Mouse (Mus musculus) frontal cortex, adult (tissue): ENCODE measurements around the gene Spock1.
A peak's percentile ranks its signal among the peaks of the same experiment; 100 is the strongest.

ENCODE experiments used
- ATAC-seq: cut with Nextera tagmentation; 2 replicates; pipeline ENCODE4 v1.9.2; 2017; ENCODE audit warnings: mild to moderate bottlenecking, moderate library complexity, mixed read lengths; ENCODE audit not compliant: low TSS enrichment

Spock1 gene

GRCm38 (mm10) chr13:57865029-57865428 is 43.1 kb downstream of the Spock1 start:
- peak; percentile 30; the same call in 1 of the 2 replicates for ATAC-seq

- no peak for ATAC-seq
Observed at GRCm38 (mm10) chr13:57858491-57858890, 49.6 kb downstream of the Spock1 start.

GRCm38 (mm10) chr13:57857016-57857415 is 51.1 kb downstream of the Spock1 start:
- no peak for ATAC-seq

GRCm38 (mm10) chr13:57856311-57856853 is 51.8 kb downstream of the Spock1 start:
- no peak for ATAC-seq

GRCm38 (mm10) chr13:57855766-57856165 is 52.4 kb downstream of the Spock1 start:
- ATAC-seq: no peak

- 0 out of 2 replicates have a peak, but pooled peaks have one; percentile 38 for ATAC-seq
Observed at GRCm38 (mm10) chr13:57854416-57854815, 53.7 kb downstream of the Spock1 start.

- 0 out of 2 replicates have a peak, but pooled peaks have one; percentile 8 for ATAC-seq
Observed at GRCm38 (mm10) chr13:57853621-57854020, 54.5 kb downstream of the Spock1 start.

GRCm38 (mm10) chr13:57853156-57853555 is 55.0 kb downstream of the Spock1 start:
- no peak for ATAC-seq

GRCm38 (mm10) chr13:57848931-57849330 is 59.2 kb downstream of the Spock1 start:
- ATAC-seq: no peak

- no peak for ATAC-seq
Observed at GRCm38 (mm10) chr13:57847101-57847500, 61.0 kb downstream of the Spock1 start.

- peak; percentile 85 for ATAC-seq
Observed at GRCm38 (mm10) chr13:57846468-57846867, 61.7 kb downstream of the Spock1 start.

- ATAC-seq: no peak
Observed at GRCm38 (mm10) chr13:57841141-57841848, 66.8 kb downstream of the Spock1 start.

- ATAC-seq: peak; percentile 94
Observed at GRCm38 (mm10) chr13:57837691-57838437, 70.3 kb downstream of the Spock1 start.

- peak; percentile 41 for ATAC-seq
Observed at GRCm38 (mm10) chr13:57831374-57832163, 76.6 kb downstream of the Spock1 start.

- peak; percentile 7; the same call in 1 of the 2 replicates for ATAC-seq
Observed at GRCm38 (mm10) chr13:57830896-57831295, 77.2 kb downstream of the Spock1 start.

- no peak for ATAC-seq
Observed at GRCm38 (mm10) chr13:57830091-57830490, 78.0 kb downstream of the Spock1 start.

- ATAC-seq: no peak
Observed at GRCm38 (mm10) chr13:57816276-57816675, 91.9 kb downstream of the Spock1 start.

GRCm38 (mm10) chr13:57812643-57813042 is 95.5 kb downstream of the Spock1 start:
- ATAC-seq: no peak

- ATAC-seq: no peak
Observed at GRCm38 (mm10) chr13:57811253-57811652, 96.9 kb downstream of the Spock1 start.

GRCm38 (mm10) chr13:57810816-57811215 is 97.3 kb downstream of the Spock1 start:
- no peak for ATAC-seq

- ATAC-seq: no peak
Observed at GRCm38 (mm10) chr13:57810083-57810482, 98.0 kb downstream of the Spock1 start.

- ATAC-seq: no peak
Observed at GRCm38 (mm10) chr13:57809603-57810002, 98.5 kb downstream of the Spock1 start.
